ENCODE assay signal across 8 mouse cellular contexts in genomic region chr17:72977616-72978015, GRCm38 (mm10).
"Had no signal": no experiment of that assay in that cellular context is flagged by ENCODE, and none has a peak within 500 bp of the region (broad histone marks: within the 10 kb centered on the region; RNA-seq: fewer than 3 reads in every experiment).

No protein-coding gene starts in this region.

- H3K9me3 ChIP-seq: limb, embryonic 10.5 days; liver, embryonic 15.5 days; midbrain, embryonic 13.5 days had no signal

- H3K9ac ChIP-seq: liver, embryonic 15.5 days; midbrain, embryonic 13.5 days had no signal

- H3K4me3 ChIP-seq: left cerebral cortex, adult 2 months; limb, embryonic 10.5 days; liver, embryonic 15.5 days; midbrain, embryonic 13.5 days had no signal

- H3K36me3 ChIP-seq: limb, embryonic 10.5 days; liver, embryonic 15.5 days; midbrain, embryonic 13.5 days had no signal

- H3K4me1 ChIP-seq: limb, embryonic 10.5 days; midbrain, embryonic 13.5 days had no signal

- H3K4me2 ChIP-seq: liver, embryonic 11.5 days; liver, embryonic 15.5 days; midbrain, embryonic 13.5 days had no signal

- DNase-seq: lung, adult 2 months; thymus, adult 18-20 months; thymus, postnatal 14 days had no signal

- H3K27me3 ChIP-seq: liver, embryonic 15.5 days; midbrain, embryonic 13.5 days had no signal

- H3K27ac ChIP-seq: left cerebral cortex, adult 2 months; limb, embryonic 10.5 days; liver, embryonic 15.5 days; midbrain, embryonic 13.5 days had no signal

- ATAC-seq: midbrain, embryonic 13.5 days had no signal
